8 mouse cellular contexts compared by ENCODE assay signal in the genomic region with DNA sequence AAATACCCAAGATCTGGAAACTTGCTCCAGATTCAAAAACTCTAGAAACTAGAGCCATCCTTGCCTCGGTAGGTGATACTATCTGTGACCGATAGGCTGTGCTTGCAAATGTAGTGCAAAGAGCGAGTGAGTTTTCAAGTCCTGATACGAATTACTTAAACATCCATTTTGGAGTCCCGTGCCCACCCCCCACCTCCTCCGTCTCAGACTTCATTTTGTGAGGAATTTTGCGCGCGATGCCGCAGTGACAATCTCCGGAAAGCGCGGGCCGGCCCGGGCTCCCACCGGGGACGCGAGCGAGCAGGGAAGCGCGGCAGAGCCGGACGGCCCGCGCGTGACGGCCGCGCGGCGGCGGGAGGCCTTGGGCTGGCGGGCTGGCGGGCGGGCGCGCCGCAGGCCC. TPM values are rescaled to one million over a fixed set of nuclear protein-coding genes. Genes with fewer than 3 reads are reported as not detected.
DNase-seq lines count a peak whose midpoint lies in the region; ATAC-seq and TF ChIP-seq lines count a peak whose summit lies in the region.

No protein-coding gene starts in this region.

- no peak; the same call in 1 of the 2 replicates for ATAC-seq in midbrain, embryonic 16.5 days

- no peaks in the 10 kb centered on the region for H3K27me3 ChIP-seq in midbrain, embryonic 16.5 days (ENCODE audit: control insufficient read depth, insufficient read depth, low read depth, low read length)

- H3K9me3 ChIP-seq in midbrain, embryonic 16.5 days (replicated peaks; ENCODE audit: control insufficient read depth, low read length, poor library complexity, severe bottlenecking), result no peaks in the 10 kb centered on the region

- no peaks in the 10 kb centered on the region for H3K36me3 ChIP-seq in midbrain, embryonic 16.5 days (ENCODE audit: control insufficient read depth, insufficient read depth, low read length)

- DNase-seq in right cerebral cortex, postnatal 14 days, result peak; percentile 47
- no peak for DNase-seq in right cerebral cortex, adult 18-20 months
- peak; percentile 83 for DNase-seq in brain, embryonic 14.5 days (ENCODE audit: low read depth)
- DNase-seq in frontal cortex, adult 2 months (ENCODE audit: extremely low spot score in 1 of 2, low spot score in 1 of 2), result peak; percentile 13 to 42
- peak; percentile 47 to 73 for DNase-seq in left cerebral cortex, postnatal 14 days (ENCODE audit: low spot score in 2 of 2)
- peak; percentile 69 for DNase-seq in thymus, postnatal 14 days
- no peak for DNase-seq in ovary, postnatal 36 days (ENCODE audit: low spot score)

- no peak for TF ChIP-seq POLR2A in brain, embryonic 14.5 days (IDR thresholded peaks at IDR 0.05; ENCODE audit: borderline replicate concordance, extremely low read depth, insufficient read depth, insufficient read length, poor library complexity, severe bottlenecking)

- peak overlapping the region; percentile 100 for H3K9ac ChIP-seq in midbrain, embryonic 16.5 days (ENCODE audit: low read depth, low read length)

- peak overlapping the region; percentile 100 for H3K27ac ChIP-seq in midbrain, embryonic 16.5 days (ENCODE audit: low read length)

- 0% methylated on average over 38 of the region's 38 CpGs for WGBS in midbrain, embryonic 16.5 days

- TF ChIP-seq CTCF in brain, embryonic 14.5 days (IDR thresholded peaks at IDR 0.05; ENCODE audit: borderline replicate concordance, extremely low read depth, insufficient read depth, insufficient read length), result peak; percentile 49; the same call in 1 of the 2 replicates

- intact Hi-C loops in left cerebral cortex, postnatal 14 days (cut with DNase I), result loop anchor here (5.0 kb wide), 2 partner anchors 299 to 461 kb away; no protein-coding TSS in a partner anchor

- H3K4me3 ChIP-seq in midbrain, embryonic 16.5 days (ENCODE audit: low read depth, low read length), result peak overlapping the region; percentile 97

- H3K4me1 ChIP-seq in midbrain, embryonic 16.5 days (ENCODE audit: control insufficient read depth, insufficient read depth, low read length), result peaks cover 29% of the 10 kb centered on the region

- peak overlapping the region; percentile 56 for H3K4me2 ChIP-seq in midbrain, embryonic 16.5 days (ENCODE audit: low read length)

RNA-seq across cellular contexts. Expression of a gene that starts 1.8 kb away (rescaled TPM):
- polyA plus RNA-seq in brain, embryonic 14.5 days (2012; rRNA removed), result 40.7 and 41.7 TPM in 2 replicates
- 29.9 and 34.5 TPM in 2 replicates for polyA plus RNA-seq in frontal cortex, adult 2 months (2012; rRNA removed)
- total RNA-seq in left cerebral cortex, postnatal 14 days (2021), result 10 to 100 TPM; 50.5 to 55.5 TPM
- 31.1 and 37.7 TPM in 2 replicates for polyA plus RNA-seq in midbrain, embryonic 16.5 days (2015; fragmentation: Nextera tagmentation; extraction: Ambion mirVana)

RNA-seq across cellular contexts. Expression of a gene that starts 8.0 kb away (rescaled TPM):
- polyA plus RNA-seq in brain, embryonic 14.5 days (2012; rRNA removed), result not detected in 2 replicates
- polyA plus RNA-seq in frontal cortex, adult 2 months (2012; rRNA removed), result not detected in 2 replicates
- total RNA-seq in left cerebral cortex, postnatal 14 days (2021), result not detected
- polyA plus RNA-seq in midbrain, embryonic 16.5 days (2015; fragmentation: Nextera tagmentation; extraction: Ambion mirVana), result not detected in 2 replicates

Comparison
In these comparisons a context has a peak if more than half of its experiments do, and no peak if none do; other contexts are left out.
1. DNase-seq: peak in right cerebral cortex, postnatal 14 days (single experiment), brain, embryonic 14.5 days (single experiment), frontal cortex, adult 2 months (2 of 2), left cerebral cortex, postnatal 14 days (2 of 2) and thymus, postnatal 14 days (single experiment); none in right cerebral cortex, adult 18-20 months (single experiment) and ovary, postnatal 36 days (single experiment).